Mouse (Mus musculus) heart, embryonic 16.5 days (tissue): ENCODE results near the gene Dkk3. TPM values are rescaled to one million over a fixed set of nuclear protein-coding genes. Genes with fewer than 3 reads are reported as not detected.
A peak's percentile ranks its signal among the peaks of the same experiment; 100 is the strongest.

Experiments
- ATAC-seq: fragments of 200-750 bp; cut with Nextera tagmentation; replicated peaks from 2 replicates; pipeline ENCODE4 v1.8.0; 2017; ENCODE audit warnings: moderate number of reproducible peaks; ENCODE audit not compliant: insufficient read depth, low FRiP score; ENCODE audit errors: extremely low read depth
- H3K27ac ChIP-seq: fragments of 300-500 bp; sonication (generic); 2 replicates; pipeline ENCODE4 v1.5.1; 2014; ENCODE audit warnings: mild to moderate bottlenecking, low read length, control low read depth, moderate library complexity
- H3K27me3 ChIP-seq: fragments of 300-500 bp; sonication (generic); 2 replicates; pipeline ENCODE4 v1.6.1; 2014; ENCODE audit warnings: low read length, mixed read lengths; ENCODE audit not compliant: control insufficient read depth, insufficient read depth
- H3K36me3 ChIP-seq: fragments of 300-500 bp; sonication (generic); 2 replicates; pipeline ENCODE4 v1.6.1; 2014; ENCODE audit not compliant: control insufficient read depth, insufficient read depth
- H3K4me1 ChIP-seq: fragments of 300-500 bp; sonication (generic); 2 replicates; pipeline ENCODE4 v1.6.1; 2014; ENCODE audit warnings: low read length, mixed read lengths; ENCODE audit not compliant: control insufficient read depth, insufficient read depth
- H3K4me2 ChIP-seq: fragments of 300-500 bp; sonication (generic); 2 replicates; pipeline ENCODE4 v1.6.1; 2014; ENCODE audit warnings: low read depth, mild to moderate bottlenecking, control low read depth, low read length
- H3K4me3 ChIP-seq: fragments of 300-500 bp; sonication (generic); 2 replicates; pipeline ENCODE4 v1.5.1; 2014; ENCODE audit warnings: mild to moderate bottlenecking, control low read depth, low read length
- H3K9ac ChIP-seq: fragments of 300-500 bp; sonication (generic); 2 replicates; pipeline ENCODE4 v1.6.1; 2014; ENCODE audit warnings: low read length, control low read depth
- H3K9me3 ChIP-seq: fragments of 300-500 bp; sonication (generic); replicated peaks from 2 replicates; pipeline ENCODE4 v1.6.1; 2016; ENCODE audit warnings: low read length; ENCODE audit not compliant: control insufficient read depth
- WGBS: fragments of 180-500 bp; shearing (Covaris S2); extraction: QIAGEN DNeasy Blood & Tissue Kit; methylation state at CpG from one replicate; pipeline ENCODE4 v1.1.7; 2014; 5-methylcytosine and 5-hydroxymethylcytosine counted together
- polyA plus RNA-seq: library from polyadenylated mRNA; unstranded; fragments of >200 nt; fragmentation: Nextera tagmentation; extraction: Ambion mirVana; gene quantifications from 2 replicates; pipeline ENCODE4 v1.2.1, GENCODE M21; 2015

Gene Dkk3
- polyA plus RNA-seq, 1 experiment from 2014 or later: 91.0 TPM

GRCm38 (mm10) chr7:112129851-112130250, 29.0 kb downstream of the Dkk3 start:
- Histone ChIP-seq H3K4me2 (no peak overlapping the region), H3K9me3 (no peaks in the 10 kb centered on the region), H3K27ac (no peak overlapping the region), H3K36me3 (no peaks in the 10 kb centered on the region), H3K9ac (no peak overlapping the region), H3K4me3 (no peak overlapping the region), H3K27me3 (no peaks in the 10 kb centered on the region), H3K4me1 (peaks cover 28% of the 10 kb centered on the region)
- 70% methylated on average over 6 of the region's 6 CpGs for WGBS
- no peak for ATAC-seq

- WGBS: 41% methylated on average over 4 of the region's 4 CpGs
- ATAC-seq: peak; percentile 50; the same call in 1 of the 2 replicates
- Histone ChIP-seq H3K9ac (no peak overlapping the region), H3K9me3 (no peaks in the 10 kb centered on the region), H3K27ac (peak overlapping the region; percentile 47; the same call in 1 of the 2 replicates), H3K36me3 (no peaks in the 10 kb centered on the region), H3K27me3 (no peaks in the 10 kb centered on the region), H3K4me2 (no peak overlapping the region), H3K4me3 (no peak overlapping the region), H3K4me1 (peaks cover 28% of the 10 kb centered on the region)
Measured at GRCm38 (mm10) chr7:112128810-112129209, 30.0 kb downstream of the Dkk3 start.

DNA sequence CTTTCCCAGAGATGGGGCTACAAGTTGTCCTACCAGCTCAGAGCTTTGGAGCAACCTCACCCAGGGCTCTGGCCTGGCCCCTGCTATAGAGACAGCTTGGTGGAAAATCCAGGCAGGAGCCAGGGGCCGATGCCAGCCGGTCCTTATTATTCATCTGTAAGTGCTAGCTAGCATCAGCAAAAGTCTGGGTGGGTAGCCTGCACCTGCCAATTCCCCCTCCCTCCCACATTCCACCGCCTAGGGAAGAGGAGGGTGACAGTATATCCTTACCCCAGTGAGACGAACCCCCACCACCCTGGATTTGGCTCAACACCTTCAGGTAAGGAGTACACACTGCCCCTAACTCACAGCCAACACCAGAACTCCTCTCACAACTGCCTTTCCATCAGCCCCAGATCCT, 30.9 kb downstream of the Dkk3 start:
- Histone ChIP-seq H3K4me2 (no peak overlapping the region), H3K27ac (peak overlapping the region; percentile 9; the same call in 1 of the 2 replicates), H3K4me1 (peaks cover 28% of the 10 kb centered on the region), H3K36me3 (no peaks in the 10 kb centered on the region), H3K27me3 (no peaks in the 10 kb centered on the region), H3K4me3 (no peak overlapping the region), H3K9ac (no peak overlapping the region), H3K9me3 (no peaks in the 10 kb centered on the region)
- ATAC-seq: no peak
- WGBS: 76% methylated on average over 4 of the region's 4 CpGs

DNA sequence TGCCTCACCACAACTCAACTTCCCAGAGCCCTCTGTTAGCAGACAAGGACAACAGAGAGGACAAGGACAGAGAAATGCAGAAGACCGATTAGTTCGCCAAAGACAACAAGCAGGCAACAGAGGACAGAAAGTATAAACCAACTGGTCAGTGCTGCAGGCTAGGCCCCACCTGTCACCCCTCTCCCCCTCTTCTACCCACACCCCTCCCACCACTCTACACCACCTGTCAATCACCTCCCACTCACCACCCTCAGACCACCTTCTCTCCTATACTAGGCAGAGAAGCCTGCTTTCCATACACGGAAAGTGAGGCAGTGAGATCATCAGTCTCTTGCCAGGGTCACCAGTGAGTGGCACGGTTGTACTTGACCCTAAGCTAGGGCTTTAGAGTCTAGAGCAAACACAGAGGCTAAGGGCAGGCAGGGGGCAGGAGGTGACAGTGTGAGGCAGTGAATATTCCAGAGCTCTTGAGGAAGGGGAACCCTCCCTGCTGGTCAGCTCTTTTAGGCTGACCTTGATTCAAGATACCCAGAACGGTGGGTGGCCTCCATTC, 31.7 kb downstream of the Dkk3 start:
- Histone ChIP-seq H3K9ac (no peak overlapping the region), H3K4me2 (no peak overlapping the region), H3K4me1 (peaks cover 28% of the 10 kb centered on the region), H3K36me3 (no peaks in the 10 kb centered on the region), H3K4me3 (no peak overlapping the region), H3K27me3 (no peaks in the 10 kb centered on the region), H3K27ac (peak overlapping the region; percentile 50), H3K9me3 (no peaks in the 10 kb centered on the region)
- 40% methylated on average over 5 of the region's 5 CpGs for WGBS
- ATAC-seq: no peak

DNA sequence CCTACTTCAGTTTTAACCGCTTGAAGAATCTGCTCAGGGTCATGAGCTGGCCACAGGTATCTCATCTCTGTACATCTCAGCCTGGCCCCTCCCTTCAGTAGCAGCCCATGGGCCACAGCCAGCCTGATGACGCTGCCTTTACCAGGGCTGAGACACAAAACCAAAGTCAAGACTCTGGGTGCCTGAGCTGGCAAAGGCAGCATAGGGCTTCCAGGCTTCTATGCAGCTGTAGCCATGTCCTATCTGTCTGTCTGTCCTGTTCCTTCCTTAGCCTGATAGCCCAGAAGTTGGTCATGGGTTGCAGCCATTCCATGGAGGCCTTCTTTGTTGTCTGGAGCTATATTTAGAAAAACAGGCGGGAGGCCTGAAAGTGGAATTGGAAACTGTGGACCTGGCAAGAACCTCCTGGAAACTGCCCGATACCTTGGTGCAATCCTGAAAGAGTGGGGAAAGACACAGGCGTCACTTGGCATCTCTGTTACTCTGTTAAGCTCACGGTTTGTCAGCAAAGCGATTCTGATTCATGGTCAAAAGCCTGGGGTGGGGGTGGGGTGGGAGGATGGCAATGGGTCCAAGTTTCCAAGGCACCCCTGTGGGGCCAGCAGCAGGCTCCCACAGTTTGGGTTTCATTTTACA, 33.1 kb downstream of the Dkk3 start:
- Histone ChIP-seq H3K9ac (no peak overlapping the region), H3K27ac (peak overlapping the region; percentile 36; the same call in 1 of the 2 replicates), H3K36me3 (no peaks in the 10 kb centered on the region), H3K4me2 (no peak overlapping the region), H3K9me3 (no peaks in the 10 kb centered on the region), H3K4me1 (peaks cover 31% of the 10 kb centered on the region), H3K4me3 (no peak overlapping the region), H3K27me3 (no peaks in the 10 kb centered on the region)
- WGBS: 59% methylated on average over 7 of the region's 7 CpGs
- no peak for ATAC-seq

GRCm38 (mm10) chr7:112123612-112124011, 35.2 kb downstream of the Dkk3 start:
- Histone ChIP-seq H3K36me3 (no peaks in the 10 kb centered on the region), H3K27me3 (no peaks in the 10 kb centered on the region), H3K9me3 (no peaks in the 10 kb centered on the region), H3K27ac (no peak overlapping the region), H3K4me2 (no peak overlapping the region), H3K9ac (no peak overlapping the region), H3K4me1 (peaks cover 25% of the 10 kb centered on the region), H3K4me3 (no peak overlapping the region)
- 89% methylated on average over 5 of the region's 5 CpGs for WGBS
- ATAC-seq: no peak

- H3K36me3 ChIP-seq: no peaks in the 10 kb centered on the region
- 66% methylated on average over 11 of the region's 11 CpGs for WGBS
- ATAC-seq: no peak
- H3K27me3 ChIP-seq: no peaks in the 10 kb centered on the region
- no peak overlapping the region for H3K4me3 ChIP-seq
- H3K9me3 ChIP-seq: no peaks in the 10 kb centered on the region
- H3K9ac ChIP-seq: no peak overlapping the region
- H3K4me1 ChIP-seq: peaks cover 19% of the 10 kb centered on the region
- H3K27ac ChIP-seq: no peak overlapping the region
- no peak overlapping the region for H3K4me2 ChIP-seq
Measured at GRCm38 (mm10) chr7:112121866-112122500, 36.9 kb downstream of the Dkk3 start.

DNA sequence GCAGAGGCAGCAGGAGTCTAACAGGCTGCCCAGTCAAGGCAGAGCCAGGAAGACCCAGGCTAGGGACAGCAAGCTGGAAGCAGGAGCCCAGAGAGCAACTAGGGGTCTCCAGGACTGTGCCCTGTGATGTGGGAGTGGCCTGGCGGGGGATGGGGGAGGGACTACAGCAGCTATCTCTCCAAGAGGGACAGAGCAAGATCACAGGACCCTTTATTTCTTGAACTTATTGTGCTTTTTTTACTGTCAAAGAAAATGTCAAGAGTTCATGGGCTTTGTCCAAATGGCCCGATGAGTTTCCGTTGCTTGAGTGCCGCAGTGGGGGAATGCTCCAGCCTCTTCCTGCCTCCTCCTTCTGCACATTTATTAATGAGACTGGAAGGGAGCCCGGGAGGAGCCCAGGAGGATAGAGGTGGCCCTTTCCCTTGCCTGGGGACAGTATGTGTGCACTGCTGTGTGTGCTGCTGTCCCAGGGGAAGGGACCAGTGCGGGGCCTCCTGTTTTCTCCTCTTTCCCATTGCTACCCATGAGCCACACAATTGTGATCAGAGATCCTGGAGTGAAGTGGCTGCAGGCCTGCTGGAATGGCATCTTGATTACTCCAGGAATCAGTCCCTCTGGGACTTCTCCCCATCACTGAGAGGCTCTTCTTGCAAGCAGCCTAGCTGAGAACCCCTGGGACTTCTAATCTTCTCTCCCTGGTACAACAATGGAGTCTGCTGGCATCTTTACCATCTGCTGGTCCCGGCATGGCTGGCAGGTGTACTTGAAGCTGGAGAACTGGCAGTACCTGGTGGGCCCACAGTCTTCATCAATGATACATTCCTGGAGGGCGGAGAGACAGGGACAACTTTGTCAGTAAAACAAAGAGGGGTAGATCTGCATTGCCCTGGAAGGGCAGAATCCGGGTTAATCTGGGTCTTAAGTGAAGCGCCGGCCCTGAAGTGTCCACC, 37.7 kb downstream of the Dkk3 start:
- no peak overlapping the region for H3K9ac ChIP-seq

More for the DNA sequence above, 37.7 kb downstream of the Dkk3 start:
- Histone ChIP-seq H3K4me2 (no peak overlapping the region), H3K27me3 (no peaks in the 10 kb centered on the region), H3K36me3 (no peaks in the 10 kb centered on the region), H3K4me1 (peaks cover 12% of the 10 kb centered on the region), H3K4me3 (no peak overlapping the region), H3K27ac (no peak overlapping the region), H3K9me3 (no peaks in the 10 kb centered on the region)
- ATAC-seq: peak; percentile 42; the same call in 1 of the 2 replicates
- WGBS: 66% methylated on average over 11 of the region's 11 CpGs
